Mouse (Mus musculus): ENCODE results near the gene Gm11011.

GRCm38 (mm10) chr2:169585631-169586285 is 1.8 kb downstream of the Gm11011 start:
- TF ChIP-seq CTCF (IDR thresholded peaks at IDR 0.05) (no peak), POLR2A (IDR thresholded peaks at IDR 0.05; ENCODE audit: insufficient read depth, low read depth, low read length) (no peak)

All from heart, adult 2 months (tissue).